Mouse (Mus musculus): ENCODE measurements around the gene Grhl3.

- TF ChIP-seq POLR2A (IDR thresholded peaks at IDR 0.05; ENCODE audit: low read depth, low read length) = no peak
- TF ChIP-seq CHD2 (IDR thresholded peaks at IDR 0.05; ENCODE audit: low read length) = no peak
- TF ChIP-seq IRF4 (IDR thresholded peaks at IDR 0.05; ENCODE audit: low read depth, low read length) = no peak
- no peak for TF ChIP-seq CTCF (conservative IDR thresholded peaks at IDR 0.05 in 1 of 2, IDR thresholded peaks at IDR 0.05 in 1 of 2; ENCODE audit: low read depth in 2 of 2, low read length in 2 of 2)
- no peak for TF ChIP-seq MYC (IDR thresholded peaks at IDR 0.05; ENCODE audit: low read depth, low read length)
- no peak for TF ChIP-seq EP300 (IDR thresholded peaks at IDR 0.05; ENCODE audit: low read length)
- TF ChIP-seq KAT2A (IDR thresholded peaks at IDR 0.05; ENCODE audit: insufficient replicate concordance, low read length) = no peak
- no peak for TF ChIP-seq USF2 (conservative IDR thresholded peaks at IDR 0.05; ENCODE audit: low read depth, low read length)
- no peak for TF ChIP-seq NELFE (IDR thresholded peaks at IDR 0.05; ENCODE audit: low read depth, low read length)
These were observed 67.6 kb downstream of the Grhl3 start for GRCm38 (mm10) chr4:135505794-135506193.
